Mouse (Mus musculus) C3H10T1/2 (cell line): ENCODE data around the gene Zfp870. TPM values are rescaled to one million over a fixed set of nuclear protein-coding genes. Genes with fewer than 3 reads are reported as not detected.

ENCODE experiments used
- polyA plus RNA-seq, 2 experiments: library from polyadenylated mRNA; unstranded; fragments of >200 nt; fragmentation: generic; extraction: Trizol; gene quantifications; one replicate each; pipeline ENCODE4 v1.2.1; 2012; ENCODE audit warnings: missing spikeins in 2 of 2

Gene Zfp870
- polyA plus RNA-seq, result 1 to 10 TPM in 1 of 2 experiments, under 1 TPM in 1; 0.12 to 2.0 TPM

DNA sequence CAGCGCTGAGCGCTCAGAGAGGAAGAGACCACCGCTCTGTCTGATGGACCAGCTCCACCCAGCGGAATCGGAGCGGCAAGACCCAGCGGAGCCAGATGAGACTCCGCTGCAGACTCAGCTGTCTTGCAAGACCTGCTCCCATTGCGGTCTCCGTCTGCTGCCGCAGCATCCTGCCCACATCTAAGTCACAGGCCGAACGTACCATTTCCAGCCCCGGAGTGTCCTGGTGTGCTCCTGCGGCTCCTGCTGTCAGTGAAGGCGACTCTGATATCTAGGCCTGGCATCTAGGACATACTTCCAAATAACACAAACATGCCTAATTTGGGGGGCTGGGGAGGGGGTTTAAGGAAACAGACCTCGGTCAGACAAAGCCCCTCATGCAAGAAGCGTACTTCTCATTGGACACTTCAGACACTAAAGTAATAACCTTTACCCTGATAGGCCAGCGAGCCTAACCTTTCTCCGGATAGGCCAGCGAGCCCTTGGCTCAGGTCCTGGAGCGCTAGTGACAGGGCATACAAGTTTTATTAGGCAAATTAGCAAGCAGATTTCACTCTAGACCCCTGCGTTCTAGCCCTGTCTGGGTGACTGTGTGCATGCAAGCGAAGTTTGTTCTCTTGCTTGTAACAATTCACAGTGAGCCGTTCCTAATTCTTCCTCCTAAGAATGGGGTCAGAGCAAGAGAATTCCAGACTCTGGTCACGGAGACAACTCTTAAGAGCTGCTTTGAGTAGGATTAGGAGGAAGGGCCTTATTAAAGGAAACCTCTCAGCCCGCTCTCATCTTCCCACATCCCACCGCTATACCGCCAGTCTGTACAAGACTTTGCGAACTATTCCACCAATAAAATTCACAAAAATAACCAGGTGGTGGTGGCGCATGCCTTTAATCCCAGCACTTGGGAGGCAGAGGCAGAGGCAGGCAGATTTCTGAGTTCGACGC, at the start of gene Zfp870:
TSS of gene Zfp870 (minus strand) at position 404 of the 942 bp plus-strand sequence.

DNA sequence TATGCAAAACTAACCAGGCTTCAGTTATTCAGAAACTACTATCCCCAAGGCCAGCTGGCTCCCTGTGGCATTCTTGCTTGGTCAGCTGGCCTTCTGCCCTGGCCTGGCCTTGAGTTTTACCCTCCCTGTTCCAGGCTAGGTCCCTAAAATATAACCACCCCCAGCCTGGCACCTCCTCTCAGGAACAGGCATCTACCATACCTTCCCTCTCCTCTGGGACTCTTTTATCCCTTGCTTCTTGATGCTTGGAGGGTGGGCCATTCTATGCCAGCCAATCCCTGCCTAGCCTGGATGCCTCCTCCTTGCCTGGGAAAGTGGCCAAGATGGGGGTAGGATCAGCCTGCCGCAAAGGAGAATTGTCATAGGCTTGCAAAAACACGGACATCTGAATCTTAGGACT, 25.7 kb upstream of the Zfp870 start, which contains the start of gene Cyp4f14:
TSS of gene Cyp4f14 (minus strand) at position 212 of the 400 bp plus-strand sequence.

DNA sequence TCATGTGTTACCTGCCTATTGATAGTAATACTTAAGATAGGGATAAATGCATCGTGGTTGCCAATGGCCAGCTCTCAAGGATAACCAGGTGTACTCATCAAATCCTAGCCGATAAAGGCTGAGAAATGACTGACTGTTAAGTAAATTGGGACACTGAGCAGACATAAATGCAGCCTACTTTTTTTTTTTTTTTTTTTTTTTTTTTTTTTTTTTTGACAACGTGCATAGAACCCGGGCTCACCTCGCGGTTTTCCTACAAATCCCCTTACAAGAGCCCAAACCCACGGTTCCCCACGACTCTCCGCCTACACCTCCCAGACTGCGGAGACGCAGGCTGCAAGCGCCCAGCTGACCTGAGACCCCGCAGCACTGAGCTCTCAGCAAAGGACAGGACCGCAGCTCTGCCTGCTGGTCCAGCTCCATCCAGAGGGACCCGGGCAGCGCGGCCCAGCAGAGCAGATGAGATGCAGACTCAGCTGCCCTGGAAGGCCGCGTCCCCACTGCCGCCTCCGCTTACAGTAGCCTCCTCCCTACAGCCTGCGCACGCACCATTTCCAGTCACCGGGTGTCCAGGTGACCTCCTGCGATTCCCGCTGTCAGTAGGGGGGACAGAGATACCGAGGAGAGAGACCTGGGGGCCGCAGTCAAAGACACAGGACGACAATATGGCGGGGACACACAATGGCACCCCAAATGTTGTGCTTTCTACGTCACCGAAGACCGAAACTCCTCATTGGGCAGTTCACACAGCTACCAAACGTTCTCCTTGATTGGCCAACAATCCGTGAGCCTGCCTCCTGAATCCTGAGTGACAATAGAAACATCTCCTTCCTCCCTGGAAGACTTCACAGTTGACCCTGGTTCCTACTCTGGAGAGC, 61.7 kb downstream of the Zfp870 start, which contains the start of gene Zfp799:
TSS of gene Zfp799 (minus strand) at position 722 of the 878 bp plus-strand sequence.

Other genes with a start within 250 kb of the Zfp870 start
- gene Cyp4f40, start 232.7 kb downstream of the Zfp870 start, polyA plus RNA-seq, result not detected
- gene Cyp4f15, start 206.0 kb downstream of the Zfp870 start, polyA plus RNA-seq, result not detected
- gene Zfp871, start 103.4 kb downstream of the Zfp870 start, polyA plus RNA-seq, result 1 to 10 TPM in 1 of 2 experiments, under 1 TPM in 1; 0.13 to 2.0 TPM
- under 1 TPM in 1 of 2 experiments, not detected in 1; 0.21 TPM for gene Zfp811, start 81.7 kb downstream of the Zfp870 start, polyA plus RNA-seq
- 1 to 10 TPM in 1 of 2 experiments, under 1 TPM in 1; 0.15 to 2.8 TPM for gene Zfp799, start 61.4 kb downstream of the Zfp870 start, polyA plus RNA-seq
- 1 to 10 TPM in 1 of 2 experiments, under 1 TPM in 1; 0.01 to 2.3 TPM for gene Cyp4f14, start 25.7 kb upstream of the Zfp870 start, polyA plus RNA-seq
- 10 to 100 TPM in 1 of 2 experiments, 1 to 10 TPM in 1; 4.0 to 27.3 TPM for gene Cyp4f13, start 55.8 kb upstream of the Zfp870 start, polyA plus RNA-seq
- gene Zfp472, start 74.2 kb upstream of the Zfp870 start, polyA plus RNA-seq, result 1 to 10 TPM in 1 of 2 experiments, under 1 TPM in 1; 0.11 to 1.1 TPM
- 1 to 10 TPM in 1 of 2 experiments, under 1 TPM in 1; 0.13 to 3.9 TPM for gene Zfp952, start 101.5 kb upstream of the Zfp870 start, polyA plus RNA-seq
- 1 to 10 TPM in 1 of 2 experiments, under 1 TPM in 1; 0.06 to 1.1 TPM for gene Zfp763, start 141.8 kb upstream of the Zfp870 start, polyA plus RNA-seq
- not detected for gene 4921501E09Rik, start 176.4 kb upstream of the Zfp870 start, polyA plus RNA-seq
- 1 to 10 TPM in 1 of 2 experiments, under 1 TPM in 1; 0.08 to 1.9 TPM for gene Zfp563, start 197.7 kb upstream of the Zfp870 start, polyA plus RNA-seq
- gene Morc2b, start 248.0 kb upstream of the Zfp870 start, polyA plus RNA-seq, result under 1 TPM in 1 of 2 experiments, not detected in 1; 0.08 TPM